8 mouse cellular contexts compared by ENCODE assay signal in the genomic region with DNA sequence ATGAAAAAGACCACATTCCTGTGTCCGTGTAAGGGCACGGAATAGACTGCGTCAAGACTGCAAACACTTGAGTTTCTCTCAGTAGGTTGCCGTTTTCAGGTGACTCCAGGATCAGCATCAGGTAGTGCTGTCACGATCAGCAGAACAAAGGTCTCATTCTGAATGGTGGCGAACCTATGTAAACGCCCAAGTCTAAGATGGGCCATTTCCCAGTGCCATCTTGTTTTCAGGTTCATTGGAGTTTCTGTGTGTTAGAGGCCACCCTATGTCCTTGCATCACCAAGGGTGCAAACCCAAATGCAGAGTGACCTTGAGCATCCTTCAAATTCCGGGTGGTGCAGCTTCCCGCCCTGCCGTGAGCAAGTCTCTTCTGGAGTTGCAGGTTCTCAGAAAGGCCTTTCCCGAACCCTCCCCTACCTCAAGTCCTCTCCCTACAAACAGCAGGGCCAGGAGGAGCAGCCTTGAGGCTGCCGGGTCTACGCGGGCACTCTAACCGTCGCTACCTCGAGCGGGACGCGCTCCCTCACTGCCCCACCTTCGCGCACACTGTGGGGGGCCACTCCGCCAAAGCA. TPM values are rescaled to one million over a fixed set of nuclear protein-coding genes. Genes with fewer than 3 reads are reported as not detected.
DNase-seq lines count a peak whose midpoint lies in the region; ATAC-seq lines count a peak whose summit lies in the region.

A gene (plus strand): TSS at position 559 of the 572 bp plus-strand sequence.

- H3K9me3 ChIP-seq in forebrain, embryonic 16.5 days (ENCODE audit: control insufficient read depth, low read length) = no peaks in the 10 kb centered on the region
- no peaks in the 10 kb centered on the region for H3K9me3 ChIP-seq in midbrain, embryonic 13.5 days

- peaks cover 18% of the 10 kb centered on the region for H3K4me1 ChIP-seq in forebrain, embryonic 16.5 days (replicated peaks; ENCODE audit: control insufficient read depth, insufficient read depth, low read length)
- peaks cover 31% of the 10 kb centered on the region for H3K4me1 ChIP-seq in midbrain, embryonic 13.5 days (replicated peaks)

- H3K36me3 ChIP-seq in forebrain, embryonic 16.5 days (ENCODE audit: control insufficient read depth, insufficient read depth) = no peaks in the 10 kb centered on the region
- H3K36me3 ChIP-seq in midbrain, embryonic 13.5 days = no peaks in the 10 kb centered on the region

- 17% methylated on average over 23 of the region's 23 CpGs for WGBS in forebrain, embryonic 16.5 days
- 20% methylated on average over 23 of the region's 23 CpGs for WGBS in midbrain, embryonic 13.5 days

- no peak for DNase-seq in layer of hippocampus, adult 8-10 months (ENCODE audit: low spot score in 2 of 2)
- no peak for DNase-seq in layer of hippocampus, adult 11-12 months (ENCODE audit: low spot score)
- no peak for DNase-seq in adrenal gland, adult 2 months
- no peak for DNase-seq in layer of hippocampus, postnatal 10 days (ENCODE audit: low spot score in 2 of 2)
- no peak for DNase-seq in thymus, postnatal 36 days
- no peak for DNase-seq in kidney, postnatal 14 days

- H3K4me3 ChIP-seq in forebrain, embryonic 16.5 days (replicated peaks; ENCODE audit: low read length) = peak within 1 kb of the TSS; percentile 70
- peak within 1 kb of the TSS; percentile 91 for H3K4me3 ChIP-seq in midbrain, embryonic 13.5 days (replicated peaks)

- no peak for ATAC-seq in forebrain, embryonic 16.5 days
- ATAC-seq in midbrain, embryonic 13.5 days = no peak

- no peaks in the 10 kb centered on the region for H3K27me3 ChIP-seq in forebrain, embryonic 16.5 days (replicated peaks; ENCODE audit: control insufficient read depth, insufficient read depth, low read length)
- H3K27me3 ChIP-seq in midbrain, embryonic 13.5 days = no peaks in the 10 kb centered on the region

- H3K9ac ChIP-seq in forebrain, embryonic 16.5 days (replicated peaks; ENCODE audit: low read depth, low read length) = peak within 1 kb of the TSS; percentile 95
- H3K9ac ChIP-seq in midbrain, embryonic 13.5 days (replicated peaks) = peak within 1 kb of the TSS; percentile 94

- peak within 1 kb of the TSS; percentile 77 for H3K4me2 ChIP-seq in forebrain, embryonic 16.5 days (ENCODE audit: low read length)
- H3K4me2 ChIP-seq in midbrain, embryonic 13.5 days (replicated peaks) = peak within 1 kb of the TSS; percentile 64

- H3K27ac ChIP-seq in forebrain, embryonic 16.5 days (ENCODE audit: low read length) = peak within 1 kb of the TSS; percentile 98
- H3K27ac ChIP-seq in midbrain, embryonic 13.5 days = peak within 1 kb of the TSS; percentile 96

RNA-seq across cellular contexts. Expression of the gene that starts here (rescaled TPM):
- total RNA-seq in layer of hippocampus, adult 8-10 months (2022) = 100 to 1,000 TPM; 214 to 223 (median 215) TPM
- 10 to 100 TPM; 45.4 to 45.6 TPM for total RNA-seq in adrenal gland, adult 2 months (2021)
- 3.7 and 3.8 TPM in 2 replicates for polyA plus RNA-seq in adrenal gland, adult 2 months (2012; rRNA removed)
- 32.9 and 34.5 TPM in 2 replicates for polyA plus RNA-seq in forebrain, embryonic 16.5 days (2015; fragmentation: Nextera tagmentation; extraction: Ambion mirVana)
- total RNA-seq in layer of hippocampus, postnatal 10 days (2021) = 100 to 1,000 TPM; 200 to 212 TPM
- polyA plus RNA-seq in midbrain, embryonic 13.5 days (2015; fragmentation: Nextera tagmentation; extraction: Ambion mirVana) = 26.3 and 27.8 TPM in 2 replicates

Comparison
In these comparisons a context has a peak if more than half of its experiments do, and no peak if none do; other contexts are left out.
1. RNA of the gene that starts here (total RNA-seq): 214 to 223 TPM in layer of hippocampus, adult 8-10 months and 200 to 212 TPM in layer of hippocampus, postnatal 10 days; 45.4 to 45.6 TPM in adrenal gland, adult 2 months; every median in the first group is over 4 times any median in the second.